ENCODE assay signal across 21 mouse cellular contexts in genomic region chr17:73046985-73047384, GRCm38 (mm10).
A peak's percentile ranks its signal among the peaks of the same experiment; 100 is the strongest.
DNase-seq lines count a peak whose midpoint lies in the region; ATAC-seq and TF ChIP-seq lines count a peak whose summit lies in the region.
"Had no signal": no experiment of that assay in that cellular context is flagged by ENCODE, and none has a peak within 500 bp of the region (broad histone marks: within the 10 kb centered on the region; RNA-seq: fewer than 3 reads in every experiment).

No protein-coding gene starts in this region.

- no peak overlapping the region for H3K4me3 ChIP-seq in layer of hippocampus, adult 2 months
- H3K4me3 ChIP-seq: forebrain, embryonic 13.5 days; gastrocnemius, adult 2 months; heart, embryonic 13.5 days; hindbrain, embryonic 13.5 days; midbrain, embryonic 15.5 days; neural tube, embryonic 12.5 days had no signal

- no peak for TF ChIP-seq CTCF in layer of hippocampus, adult 2 months (conservative IDR thresholded peaks at IDR 0.05)

- H3K27ac ChIP-seq in layer of hippocampus, adult 2 months, result no peak overlapping the region
- H3K27ac ChIP-seq: forebrain, embryonic 13.5 days; gastrocnemius, adult 2 months; heart, embryonic 13.5 days; hindbrain, embryonic 13.5 days; liver, embryonic 14.5 days; midbrain, embryonic 15.5 days; neural tube, embryonic 12.5 days had no signal

- ATAC-seq in granulocyte monocyte progenitor cell, adult 5-6 weeks (replicated peaks; ENCODE audit: poor library complexity, severe bottlenecking), result peak; percentile 53
- ATAC-seq: forebrain, embryonic 13.5 days; midbrain, embryonic 15.5 days; Patski had no signal

- peak; percentile 41 to 58 for DNase-seq in kidney, postnatal 4 days
- DNase-seq in kidney, adult 9 months, result no peak
- peak; percentile 60 for DNase-seq in adipocyte (ENCODE audit: low spot score)
- DNase-seq in yolk sac, embryonic 10.5 days (ENCODE audit: low spot score), result peak; percentile 45
- DNase-seq in layer of hippocampus, adult 2 months (ENCODE audit: low spot score in 2 of 2), result no peak
- no peak for DNase-seq in ovary, postnatal 10 days (ENCODE audit: low spot score)
- DNase-seq: adrenal gland, adult 2 months; cerebellum, postnatal 10 days; gastrocnemius, adult 2 months; kidney, adult 8-10 months; layer of hippocampus, adult 9-11 months; lung, postnatal 4 days; spleen, adult 18-20 months had no signal

Comparison
In these comparisons a context has a peak if more than half of its experiments do, and no peak if none do; other contexts are left out.
1. DNase-seq: peak in kidney, postnatal 4 days (2 of 2), adipocyte (single experiment) and yolk sac, embryonic 10.5 days (single experiment); none in kidney, adult 9 months (single experiment), layer of hippocampus, adult 2 months (0 of 2) and ovary, postnatal 10 days (single experiment).